Mouse (Mus musculus): ENCODE data around the gene Trip10.

Trip10 gene

DNA sequence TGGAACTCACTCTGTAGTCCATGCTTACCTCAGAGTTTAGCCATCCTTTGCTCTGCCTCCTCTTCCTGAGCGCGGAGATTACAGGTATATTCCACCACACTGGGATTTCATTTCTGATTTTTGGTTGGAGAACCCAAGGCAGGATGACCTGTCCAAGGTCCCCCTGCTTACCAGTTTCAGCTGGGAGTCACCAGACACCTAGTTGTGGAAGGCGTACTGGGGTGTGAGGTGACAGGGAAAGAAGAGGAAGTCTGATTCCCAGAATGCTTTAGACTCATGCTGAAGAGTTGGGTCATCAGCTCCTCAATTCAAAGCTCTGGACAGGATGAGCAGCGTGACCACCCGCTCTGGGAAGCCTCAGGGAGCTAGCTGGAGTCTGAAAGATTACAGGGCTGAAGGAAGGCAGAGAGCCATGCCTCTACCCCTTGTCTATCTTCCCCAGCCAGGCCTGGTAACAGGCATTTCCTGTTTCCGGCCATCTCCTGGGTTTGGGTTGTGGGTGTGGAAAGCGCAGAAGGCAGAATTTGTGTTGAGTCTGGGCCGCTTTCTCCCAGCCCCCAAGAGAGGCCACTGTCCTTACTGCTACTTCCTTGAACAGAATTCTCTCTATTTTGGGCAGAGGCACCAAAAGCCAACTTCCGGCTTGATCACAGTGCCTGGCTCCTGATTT is 40.9 kb downstream of the Trip10 start:
- peak; percentile 54 for DNase-seq (ENCODE audit: low spot score in 2 of 2)

DNA sequence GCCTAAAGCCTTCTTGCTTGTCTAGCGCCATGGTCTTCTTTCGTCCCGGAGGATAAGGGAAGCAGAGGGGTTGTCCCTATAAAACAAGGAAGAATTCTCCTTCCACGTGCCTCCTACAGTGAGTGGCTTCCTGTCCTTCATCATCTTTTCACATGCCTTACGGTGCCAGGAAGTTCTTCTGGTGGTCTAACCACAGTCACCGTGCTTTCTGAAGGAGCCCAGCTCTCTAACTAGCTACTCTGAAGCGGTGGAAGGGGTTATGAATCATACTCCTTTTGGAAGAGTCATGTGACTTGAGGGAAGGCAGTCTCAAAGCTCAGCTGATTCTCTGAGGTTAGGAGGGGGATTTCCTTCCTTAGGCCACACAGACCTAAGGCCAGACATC is 41.4 kb downstream of the Trip10 start:
- peak; percentile 16 to 29 for DNase-seq (ENCODE audit: low spot score in 2 of 2)

DNA sequence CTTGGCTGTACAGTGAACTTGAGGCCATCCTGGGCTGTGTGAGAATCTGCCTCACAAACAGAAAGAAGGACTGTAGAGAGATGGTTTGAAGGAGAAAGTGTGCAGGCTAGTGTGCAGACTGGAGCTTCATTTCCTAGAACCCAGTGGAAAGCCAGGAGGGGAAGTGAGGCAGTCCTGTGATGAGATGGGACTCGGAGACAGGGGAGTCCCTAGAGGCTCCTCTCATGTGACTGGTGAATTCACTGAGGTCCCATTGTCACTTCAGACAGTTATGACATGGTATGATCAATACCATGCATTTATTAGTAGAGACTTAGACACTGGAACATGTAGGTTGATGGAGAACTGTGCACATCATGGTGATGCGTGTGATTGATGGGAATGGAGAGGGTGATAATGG is 43.0 kb downstream of the Trip10 start:
- no peak for DNase-seq (ENCODE audit: low spot score in 2 of 2)

DNA sequence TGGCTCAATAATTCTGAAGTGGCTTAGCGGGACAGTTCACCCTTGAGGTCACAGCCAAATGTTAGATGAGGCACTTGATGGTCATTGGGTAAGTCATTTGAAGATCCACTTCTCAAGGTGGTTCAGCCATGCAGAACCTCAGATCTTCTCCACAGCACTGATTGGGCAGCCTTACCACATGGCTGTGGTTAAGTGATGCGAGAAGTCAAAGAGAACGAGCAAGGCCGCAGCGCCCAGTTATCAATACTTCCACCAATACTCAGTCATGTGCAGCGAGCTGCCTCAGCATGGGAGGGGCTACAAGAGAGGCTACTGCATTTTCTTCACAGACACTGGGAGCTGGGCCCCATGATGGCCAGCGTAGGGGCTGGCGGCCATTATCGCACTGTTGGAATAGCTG is 43.7 kb downstream of the Trip10 start:
- DNase-seq (ENCODE audit: low spot score in 2 of 2) = no peak

DNA sequence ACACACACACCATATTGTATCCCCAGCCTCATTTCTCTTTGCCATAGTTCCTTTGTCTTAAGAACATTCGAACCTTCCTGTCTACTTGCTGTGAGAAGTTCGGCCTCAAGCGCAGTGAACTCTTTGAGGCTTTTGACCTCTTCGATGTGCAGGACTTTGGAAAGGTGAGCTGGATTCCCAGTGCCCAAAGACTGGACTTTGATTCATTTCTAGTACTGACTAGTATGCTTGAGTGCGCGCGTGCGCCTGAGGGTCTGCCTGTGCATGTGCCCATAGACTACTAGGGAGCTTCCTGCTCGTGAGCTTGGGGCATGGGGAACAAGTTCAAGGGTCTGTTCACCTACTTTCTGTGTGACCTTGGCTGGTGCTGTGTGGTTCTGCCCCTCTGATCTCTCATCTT is 46.7 kb downstream of the Trip10 start:
- DNase-seq (ENCODE audit: low spot score in 2 of 2) = no peak

DNA sequence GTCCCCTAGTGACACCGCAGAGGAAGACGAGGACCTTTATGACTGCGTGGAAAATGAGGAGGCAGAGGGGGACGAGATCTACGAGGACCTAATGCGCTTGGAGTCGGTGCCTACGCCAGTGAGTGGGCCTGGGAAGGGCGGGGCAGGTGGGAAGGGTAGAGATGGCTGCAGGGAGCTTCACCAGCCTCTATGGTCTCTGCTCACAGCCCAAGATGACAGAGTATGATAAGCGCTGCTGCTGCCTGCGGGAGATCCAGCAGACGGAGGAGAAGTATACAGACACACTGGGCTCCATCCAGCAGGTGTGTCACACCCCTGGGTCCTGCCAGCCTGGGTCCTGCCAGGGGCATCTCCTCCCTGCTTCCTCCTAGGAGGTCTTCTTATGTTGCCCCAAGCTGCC is 47.8 kb downstream of the Trip10 start:
- no peak for DNase-seq (ENCODE audit: low spot score in 2 of 2)

DNA sequence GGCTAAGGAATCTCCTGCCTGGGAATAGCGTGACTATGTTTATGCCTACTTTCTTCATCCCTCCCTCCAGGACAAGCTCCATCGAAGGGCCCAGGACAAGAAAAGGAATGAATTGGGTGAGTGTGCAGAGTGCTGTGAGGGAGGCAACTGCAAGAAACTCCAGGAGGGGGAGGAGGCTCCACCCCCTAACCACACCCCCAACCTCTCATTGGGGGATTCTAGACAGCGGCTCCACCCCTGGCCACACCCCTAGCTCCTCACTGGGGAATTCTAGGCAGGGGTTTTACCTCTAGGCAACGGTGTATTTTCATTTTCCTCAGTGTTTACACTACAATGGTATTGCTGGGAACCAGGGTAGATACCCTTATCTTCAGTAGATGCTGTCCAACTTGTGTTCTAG is 56.3 kb downstream of the Trip10 start:
- peak; percentile 14 to 45 for DNase-seq (ENCODE audit: low spot score in 2 of 2)

DNA sequence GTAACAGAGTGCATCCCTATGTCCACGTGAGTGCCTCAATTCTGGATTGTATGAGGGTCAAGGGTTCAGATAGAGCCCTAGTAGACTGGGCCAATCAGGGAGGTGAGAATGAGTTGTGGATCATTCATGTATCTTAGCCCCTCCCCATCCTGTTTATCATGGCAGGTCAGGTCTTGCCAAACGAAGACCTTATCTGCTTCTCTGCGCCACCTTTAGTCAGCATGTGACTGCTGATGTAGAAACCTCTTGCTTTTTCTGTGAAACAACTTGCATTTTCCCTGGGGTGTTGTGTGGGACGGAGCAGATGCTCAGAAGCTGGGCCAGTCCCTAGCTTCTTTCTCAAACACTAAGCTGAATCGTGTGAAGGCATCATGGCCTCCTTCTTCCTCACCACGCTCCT is 57.8 kb downstream of the Trip10 start:
- DNase-seq (ENCODE audit: low spot score in 2 of 2) = no peak

DNA sequence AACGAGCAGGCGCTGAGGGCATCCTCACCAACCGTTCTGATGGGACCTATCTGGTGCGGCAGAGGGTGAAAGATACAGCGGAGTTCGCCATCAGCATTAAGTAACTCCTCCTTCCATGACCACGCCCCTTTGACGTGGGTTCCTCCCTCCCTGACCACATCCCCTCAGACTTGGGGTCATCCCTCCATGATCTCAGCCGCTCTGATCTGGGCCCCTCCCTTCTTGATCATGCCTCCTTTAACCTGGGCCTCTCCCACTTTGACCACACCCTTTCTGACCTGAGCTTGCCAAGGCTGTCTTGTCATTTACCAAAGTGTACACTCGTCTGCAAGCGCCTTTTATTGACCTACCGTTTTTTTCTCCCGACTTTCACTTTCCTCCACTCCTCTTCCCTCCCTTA is 62.5 kb downstream of the Trip10 start:
- DNase-seq (ENCODE audit: low spot score in 2 of 2) = no peak
